Mouse (Mus musculus) hindbrain, postnatal 0 days (tissue): ENCODE data around the gene Pqlc3. TPM values are rescaled to one million over a fixed set of nuclear protein-coding genes. Genes with fewer than 3 reads are reported as not detected.
"Not testable (repeated sequence)": the region's sequence is repeated elsewhere in the genome, so short reads cannot be mapped to it uniquely, and the experiment has no call there.

ENCODE experiments used
- ATAC-seq: fragments of 200-750 bp; cut with Nextera tagmentation; 2 replicates; pipeline ENCODE4 v1.8.0; 2017; ENCODE audit warnings: mild to moderate bottlenecking, moderate TSS enrichment, moderate library complexity
- DNase-seq: peaks from one replicate; pipeline ENCODE4 v3.0.0-alpha.2; 2015; ENCODE audit warnings: low spot score
- H3K27ac ChIP-seq: fragments of 300-500 bp; sonication (generic); 2 replicates; pipeline ENCODE4 v1.5.1; 2014; ENCODE audit warnings: mild to moderate bottlenecking
- H3K27me3 ChIP-seq: fragments of 300-500 bp; sonication (generic); 2 replicates; pipeline ENCODE4 v1.6.1; 2014; ENCODE audit warnings: low read length, mixed read lengths; ENCODE audit not compliant: insufficient read depth
- H3K36me3 ChIP-seq: fragments of 300-500 bp; sonication (generic); 2 replicates; pipeline ENCODE4 v1.6.1; 2014; ENCODE audit warnings: low read length, mixed read lengths; ENCODE audit not compliant: insufficient read depth
- H3K4me1 ChIP-seq: fragments of 300-500 bp; sonication (generic); 2 replicates; pipeline ENCODE4 v1.6.1; 2014; ENCODE audit warnings: antibody characterized with exemption, low read length, mixed read lengths; ENCODE audit not compliant: insufficient read depth
- H3K4me2 ChIP-seq: fragments of 300-500 bp; sonication (generic); 2 replicates; pipeline ENCODE4 v1.6.1; 2014; ENCODE audit warnings: low read depth, mild to moderate bottlenecking, low read length, moderate library complexity, mixed read lengths
- H3K4me3 ChIP-seq: fragments of 300-500 bp; sonication (generic); 2 replicates; pipeline ENCODE4 v1.5.1; 2014; ENCODE audit warnings: low read length
- H3K9ac ChIP-seq: fragments of 300-500 bp; sonication (generic); replicated peaks from 2 replicates; pipeline ENCODE4 v1.6.1; 2014; ENCODE audit warnings: mild to moderate bottlenecking, low read length, moderate library complexity, mixed read lengths
- H3K9me3 ChIP-seq: fragments of 300-500 bp; sonication (generic); 2 replicates; pipeline ENCODE4 v1.6.1; 2016; ENCODE audit warnings: low read length, mixed read lengths
- CTCF ChIP-seq: IDR thresholded peaks from 2 replicates; pipeline ENCODE4 v1.5.1; 2016; ENCODE audit warnings: antibody characterized with exemption, control low read depth, low read depth
- WGBS: fragments of 180-500 bp; shearing (Covaris S2); extraction: QIAGEN DNeasy Blood & Tissue Kit; methylation state at CpG from one replicate; pipeline ENCODE4 v1.1.7; 2014; 5-methylcytosine and 5-hydroxymethylcytosine counted together
- polyA plus RNA-seq: library from polyadenylated mRNA; unstranded; fragments of >200 nt; fragmentation: Nextera tagmentation; extraction: Ambion mirVana; gene quantifications from 2 replicates; pipeline ENCODE4 v1.2.1, GENCODE M21; 2015
- total RNA-seq: library from RNA; depleted of rRNA; stranded (reverse); fragments of >200 nt; gene quantifications from 2 replicates; pipeline ENCODE4 v1.2.3, GENCODE M21; 2014

Pqlc3 gene
- total and polyA plus RNA-seq, 2 experiments from 2014 or later = 2.5 to 4.3 TPM

GRCm38 (mm10) chr12:17024554-17025110, 24.4 kb upstream of the Pqlc3 start:
- WGBS = 90% methylated on average over 6 of the region's 6 CpGs
- ATAC-seq = no peak
- Histone ChIP-seq H3K27ac (no peak overlapping the region), H3K9ac (no peak overlapping the region), H3K4me1 (no peaks in the 10 kb centered on the region), H3K4me3 (no peak overlapping the region), H3K4me2 (no peak overlapping the region), H3K27me3 (no peaks in the 10 kb centered on the region), H3K36me3 (no peaks in the 10 kb centered on the region), H3K9me3 (no peaks in the 10 kb centered on the region)
- TF ChIP-seq CTCF = no peak
- DNase-seq = no peak

GRCm38 (mm10) chr12:17022145-17022544, 21.9 kb upstream of the Pqlc3 start:
- Histone ChIP-seq H3K9me3 (no peaks in the 10 kb centered on the region), H3K4me2 (no peak overlapping the region), H3K27ac (no peak overlapping the region), H3K36me3 (no peaks in the 10 kb centered on the region), H3K27me3 (no peaks in the 10 kb centered on the region), H3K9ac (no peak overlapping the region), H3K4me3 (no peak overlapping the region), H3K4me1 (no peaks in the 10 kb centered on the region)
- ATAC-seq (no peak), DNase-seq (no peak)
- no peak for TF ChIP-seq CTCF
- WGBS = 83% methylated on average over 4 of the region's 4 CpGs

DNA sequence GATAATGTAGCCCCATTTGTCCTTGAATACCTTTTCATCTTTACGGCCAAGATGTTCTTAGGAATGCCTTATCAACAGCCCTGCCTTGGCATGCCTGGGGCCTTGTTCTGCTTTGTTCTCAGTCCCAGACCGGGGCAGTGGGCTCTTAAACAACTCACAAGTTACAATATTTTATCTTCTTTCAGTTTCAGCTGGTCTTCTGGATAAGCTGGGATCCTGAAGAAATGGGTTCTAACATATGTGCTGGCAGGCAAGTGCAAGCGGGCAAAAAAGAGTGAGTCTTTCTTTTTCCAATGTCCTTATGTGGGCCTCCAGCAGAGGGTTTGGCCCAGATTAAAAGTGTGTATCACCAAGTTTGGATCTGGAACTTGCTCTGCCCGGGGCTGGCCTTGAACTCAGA, 20.9 kb upstream of the Pqlc3 start:
- H3K36me3 ChIP-seq, H3K27ac ChIP-seq, H3K4me1 ChIP-seq, H3K27me3 ChIP-seq, H3K9me3 ChIP-seq, ATAC-seq, H3K9ac ChIP-seq, H3K4me3 ChIP-seq, H3K4me2 ChIP-seq, DNase-seq: not testable (repeated sequence)
- 93% methylated on average over 4 of the region's 4 CpGs for WGBS

DNA sequence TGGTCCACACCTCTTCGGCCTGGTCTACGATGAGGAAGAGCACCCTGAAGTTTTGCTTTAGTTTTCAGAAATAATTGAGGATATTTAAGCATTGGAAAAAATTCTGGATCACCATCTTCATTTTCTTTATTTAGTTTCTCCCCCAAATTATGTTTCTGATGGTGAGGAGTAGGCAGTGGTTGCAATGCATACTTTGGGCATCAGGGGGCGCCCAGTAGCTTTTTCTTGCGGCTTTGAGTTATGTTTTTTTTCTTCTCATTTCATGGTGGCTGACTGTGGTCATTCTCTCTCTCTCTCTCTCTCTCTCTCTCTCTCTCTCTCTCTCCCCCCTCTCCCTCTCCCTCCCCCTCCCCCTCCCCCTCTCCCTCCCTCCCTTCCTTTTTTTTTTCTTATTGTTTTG, 18.3 kb upstream of the Pqlc3 start:
- no peaks in the 10 kb centered on the region for H3K36me3 ChIP-seq
- H3K4me2 ChIP-seq = no peak overlapping the region
- 29% methylated on average over 4 of the region's 4 CpGs for WGBS
- H3K4me3 ChIP-seq = no peak overlapping the region
- DNase-seq (peak; percentile 72), ATAC-seq (no peak)
- peak; percentile 73 for TF ChIP-seq CTCF
- H3K4me1 ChIP-seq = no peaks in the 10 kb centered on the region
- H3K27me3 ChIP-seq = no peaks in the 10 kb centered on the region
- H3K27ac ChIP-seq = no peak overlapping the region
- H3K9me3 ChIP-seq = no peaks in the 10 kb centered on the region
- H3K9ac ChIP-seq = no peak overlapping the region

- H3K4me3 ChIP-seq = no peak overlapping the region
- no peaks in the 10 kb centered on the region for H3K27me3 ChIP-seq
- no peak overlapping the region for H3K27ac ChIP-seq
- WGBS = 81% methylated on average over 2 of the region's 2 CpGs
- H3K4me2 ChIP-seq = no peak overlapping the region
- no peaks in the 10 kb centered on the region for H3K4me1 ChIP-seq
- TF ChIP-seq CTCF = no peak
- DNase-seq = no peak
- H3K36me3 ChIP-seq = no peaks in the 10 kb centered on the region
- H3K9ac ChIP-seq = no peak overlapping the region
- H3K9me3 ChIP-seq = no peaks in the 10 kb centered on the region
- no peak for ATAC-seq
These were observed 15.5 kb upstream of the Pqlc3 start for GRCm38 (mm10) chr12:17015711-17016110.

- DNase-seq = no peak
- Histone ChIP-seq H3K9me3 (no peaks in the 10 kb centered on the region), H3K27ac (no peak overlapping the region), H3K4me2 (no peak overlapping the region), H3K4me3 (no peak overlapping the region), H3K9ac (no peak overlapping the region), H3K27me3 (no peaks in the 10 kb centered on the region), H3K4me1 (no peaks in the 10 kb centered on the region), H3K36me3 (no peaks in the 10 kb centered on the region)
- TF ChIP-seq CTCF = no peak
- 65% methylated on average over 2 of the region's 2 CpGs for WGBS
- peak; percentile 28; the same call in 1 of the 2 replicates for ATAC-seq
These were observed 12.1 kb upstream of the Pqlc3 start for GRCm38 (mm10) chr12:17012067-17012899.
